Mouse (Mus musculus): Measurements from ENCODE around the gene Prep. TPM values are rescaled to one million over a fixed set of nuclear protein-coding genes. Genes with fewer than 3 reads are reported as not detected.

The Prep gene
- polyA plus RNA-seq, 1 experiment = 2.1 TPM

DNA sequence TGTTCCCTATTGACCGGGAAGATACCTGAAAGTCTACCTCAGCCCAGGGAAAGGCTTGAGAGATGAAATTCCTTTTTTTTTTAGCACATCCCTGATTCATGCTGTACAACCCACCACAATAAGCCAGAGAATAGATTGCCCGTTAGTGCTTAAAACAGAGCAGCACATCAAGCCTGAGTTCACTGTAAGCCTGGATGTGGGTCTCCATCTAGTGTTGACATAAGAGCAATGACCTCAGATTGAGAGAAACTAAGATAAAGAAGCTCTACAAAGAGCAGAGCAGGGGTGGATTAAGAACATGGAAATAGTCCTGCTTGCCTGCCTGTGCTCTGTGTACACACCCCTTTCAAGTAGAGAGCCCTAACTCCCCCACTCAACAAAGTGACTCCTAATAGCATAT is 118.5 kb downstream of the Prep start:
- Histone ChIP-seq H3K27me3 (ENCODE audit: control insufficient read depth, insufficient read depth, low read length) (no peaks in the 10 kb centered on the region), H3K4me3 (ENCODE audit: control insufficient read depth, low read depth, low read length) (no peak overlapping the region), H3K4me1 (ENCODE audit: control insufficient read depth, insufficient read depth, low read length) (no peaks in the 10 kb centered on the region), H3K36me3 (ENCODE audit: control insufficient read depth, insufficient read depth, low read length) (no peaks in the 10 kb centered on the region), H3K27ac (ENCODE audit: control insufficient read depth, insufficient read depth, low read depth, low read length) (no peak overlapping the region)
- no peak for TF ChIP-seq POLR2A (IDR thresholded peaks at IDR 0.05; ENCODE audit: control insufficient read depth, low read depth, low read length)
- TF ChIP-seq CTCF (IDR thresholded peaks at IDR 0.05; ENCODE audit: control insufficient read depth, insufficient read depth, insufficient replicate concordance, low read depth, low read length) = no peak

DNA sequence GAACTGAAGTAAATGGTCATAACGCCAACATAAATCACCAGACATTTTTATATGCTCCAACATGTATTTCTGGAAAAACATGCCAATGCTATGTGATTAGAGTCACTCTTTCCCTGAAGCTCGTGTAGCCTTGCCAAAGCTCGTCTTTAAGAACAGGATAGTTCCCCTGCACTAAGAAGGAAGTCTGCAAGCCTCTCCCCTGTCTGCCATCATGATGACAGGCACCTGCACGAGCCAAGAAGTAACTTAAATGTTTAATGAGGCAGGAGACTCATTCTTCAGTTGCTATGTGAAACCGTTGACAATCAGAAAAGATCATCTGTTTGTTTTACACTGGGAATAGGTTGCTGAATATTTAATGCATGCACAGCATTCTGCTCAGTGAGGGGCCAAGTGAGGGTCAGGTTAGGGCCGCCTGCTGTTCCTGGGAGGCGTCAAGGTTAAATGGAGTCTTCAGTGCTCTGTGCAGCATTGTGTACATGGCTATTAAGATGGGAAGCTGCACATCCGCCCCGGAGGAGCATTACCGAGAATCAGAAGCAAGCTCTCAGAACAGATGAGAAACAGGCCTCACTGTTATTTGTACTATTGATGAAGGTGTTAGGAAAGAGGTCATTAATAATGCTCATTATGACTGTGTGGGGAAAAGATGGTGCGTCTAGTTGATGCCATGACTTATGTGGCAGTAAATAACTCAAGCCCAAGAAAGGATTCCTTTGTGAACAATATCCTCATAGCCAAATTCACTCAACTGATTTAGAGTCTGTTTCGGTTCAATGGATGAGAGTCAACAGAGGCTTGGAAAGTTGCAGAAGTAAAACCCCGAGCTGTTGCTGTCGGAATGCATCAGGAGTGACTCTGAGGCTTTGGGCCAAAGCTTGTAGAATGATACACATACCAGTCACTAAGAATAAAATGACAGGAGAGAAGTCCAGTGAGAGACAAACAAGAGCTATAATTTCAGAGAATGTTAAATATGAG is 126.6 kb downstream of the Prep start:
- no peak for TF ChIP-seq POLR2A (IDR thresholded peaks at IDR 0.05; ENCODE audit: control insufficient read depth, low read depth, low read length)
- TF ChIP-seq CTCF (IDR thresholded peaks at IDR 0.05; ENCODE audit: control insufficient read depth, insufficient read depth, insufficient replicate concordance, low read depth, low read length) = no peak
- no peaks in the 10 kb centered on the region for H3K36me3 ChIP-seq (ENCODE audit: control insufficient read depth, insufficient read depth, low read length)
- H3K4me1 ChIP-seq (ENCODE audit: control insufficient read depth, insufficient read depth, low read length) = no peaks in the 10 kb centered on the region
- no peak overlapping the region for H3K4me3 ChIP-seq (ENCODE audit: control insufficient read depth, low read depth, low read length)
- H3K27me3 ChIP-seq (ENCODE audit: control insufficient read depth, insufficient read depth, low read length) = no peaks in the 10 kb centered on the region
- H3K27ac ChIP-seq (ENCODE audit: control insufficient read depth, insufficient read depth, low read depth, low read length) = no peak overlapping the region

DNA sequence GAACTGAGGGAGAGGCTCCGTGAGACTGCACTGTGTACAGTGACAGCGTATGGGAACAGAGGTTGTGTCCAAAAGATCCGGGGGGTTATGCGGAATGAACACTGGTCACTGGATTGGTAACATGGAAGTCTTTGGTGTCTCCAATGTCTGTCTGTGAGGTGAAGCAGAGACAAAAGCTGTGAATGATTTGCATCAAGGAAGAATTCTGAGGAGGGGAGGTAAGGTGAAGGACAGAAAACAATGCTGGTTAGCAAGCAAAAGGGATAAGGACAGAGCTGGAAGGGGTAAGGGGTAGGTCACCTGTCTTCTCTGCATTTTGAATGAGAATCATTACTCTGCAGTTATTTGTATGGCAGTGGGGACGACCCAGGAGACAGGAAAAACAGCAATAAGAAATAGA is 127.5 kb downstream of the Prep start:
- Histone ChIP-seq H3K36me3 (ENCODE audit: control insufficient read depth, insufficient read depth, low read length) (no peaks in the 10 kb centered on the region), H3K4me3 (ENCODE audit: control insufficient read depth, low read depth, low read length) (no peak overlapping the region), H3K4me1 (ENCODE audit: control insufficient read depth, insufficient read depth, low read length) (no peaks in the 10 kb centered on the region), H3K27ac (ENCODE audit: control insufficient read depth, insufficient read depth, low read depth, low read length) (no peak overlapping the region), H3K27me3 (ENCODE audit: control insufficient read depth, insufficient read depth, low read length) (no peaks in the 10 kb centered on the region)
- TF ChIP-seq POLR2A (IDR thresholded peaks at IDR 0.05; ENCODE audit: control insufficient read depth, low read depth, low read length) (no peak), CTCF (IDR thresholded peaks at IDR 0.05; ENCODE audit: control insufficient read depth, insufficient read depth, insufficient replicate concordance, low read depth, low read length) (no peak)

DNA sequence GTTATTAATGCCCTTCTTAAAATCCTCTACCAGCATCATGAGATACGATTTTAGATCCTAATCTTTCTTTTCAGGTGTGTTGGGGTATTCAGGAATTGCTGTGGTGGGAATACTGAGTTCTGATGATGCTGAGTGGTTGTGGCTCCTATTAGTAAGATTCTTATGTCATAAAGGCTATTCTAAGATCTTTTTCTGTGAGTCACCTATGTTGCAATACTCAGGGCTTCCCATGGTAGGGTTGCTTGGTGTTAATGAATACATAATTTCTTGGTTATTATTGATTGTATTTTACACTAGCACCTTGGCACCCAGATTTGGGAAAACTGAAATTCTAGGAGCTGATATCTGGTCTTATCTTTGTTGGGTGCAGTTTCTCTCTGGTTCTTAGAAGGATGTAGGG is 137.6 kb downstream of the Prep start:
- H3K4me3 ChIP-seq (ENCODE audit: control insufficient read depth, low read depth, low read length) = no peak overlapping the region
- H3K27me3 ChIP-seq (ENCODE audit: control insufficient read depth, insufficient read depth, low read length) = no peaks in the 10 kb centered on the region
- TF ChIP-seq POLR2A (IDR thresholded peaks at IDR 0.05; ENCODE audit: control insufficient read depth, low read depth, low read length) (no peak), CTCF (IDR thresholded peaks at IDR 0.05; ENCODE audit: control insufficient read depth, insufficient read depth, insufficient replicate concordance, low read depth, low read length) (no peak)
- H3K36me3 ChIP-seq (ENCODE audit: control insufficient read depth, insufficient read depth, low read length) = no peaks in the 10 kb centered on the region
- H3K27ac ChIP-seq (ENCODE audit: control insufficient read depth, insufficient read depth, low read depth, low read length) = no peak overlapping the region
- H3K4me1 ChIP-seq (ENCODE audit: control insufficient read depth, insufficient read depth, low read length) = no peaks in the 10 kb centered on the region

DNA sequence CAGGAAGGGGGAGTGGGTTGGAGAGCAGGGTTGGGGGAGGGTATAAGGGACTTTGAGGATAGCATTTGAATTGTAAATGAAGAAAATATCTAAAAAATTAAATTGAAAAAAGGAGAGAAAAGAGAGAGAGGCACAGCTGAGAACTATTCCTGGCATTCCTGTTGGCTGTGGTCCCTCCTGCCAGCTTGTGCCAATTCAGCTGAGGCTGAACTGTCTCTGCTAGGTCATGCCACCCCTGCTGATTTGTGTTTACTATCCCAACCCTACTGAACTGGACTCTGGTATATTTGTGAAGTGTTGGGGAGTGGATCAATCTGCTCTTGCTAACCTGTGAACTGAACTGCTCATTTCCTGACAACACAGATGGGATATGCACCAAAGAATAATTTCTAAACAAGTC is 143.2 kb downstream of the Prep start:
- no peaks in the 10 kb centered on the region for H3K4me1 ChIP-seq (ENCODE audit: control insufficient read depth, insufficient read depth, low read length)
- H3K27me3 ChIP-seq (ENCODE audit: control insufficient read depth, insufficient read depth, low read length) = no peaks in the 10 kb centered on the region
- H3K36me3 ChIP-seq (ENCODE audit: control insufficient read depth, insufficient read depth, low read length) = no peaks in the 10 kb centered on the region
- TF ChIP-seq CTCF (IDR thresholded peaks at IDR 0.05; ENCODE audit: control insufficient read depth, insufficient read depth, insufficient replicate concordance, low read depth, low read length) = no peak
- TF ChIP-seq POLR2A (IDR thresholded peaks at IDR 0.05; ENCODE audit: control insufficient read depth, low read depth, low read length) = no peak
- H3K27ac ChIP-seq (ENCODE audit: control insufficient read depth, insufficient read depth, low read depth, low read length) = no peak overlapping the region
- no peak overlapping the region for H3K4me3 ChIP-seq (ENCODE audit: control insufficient read depth, low read depth, low read length)

DNA sequence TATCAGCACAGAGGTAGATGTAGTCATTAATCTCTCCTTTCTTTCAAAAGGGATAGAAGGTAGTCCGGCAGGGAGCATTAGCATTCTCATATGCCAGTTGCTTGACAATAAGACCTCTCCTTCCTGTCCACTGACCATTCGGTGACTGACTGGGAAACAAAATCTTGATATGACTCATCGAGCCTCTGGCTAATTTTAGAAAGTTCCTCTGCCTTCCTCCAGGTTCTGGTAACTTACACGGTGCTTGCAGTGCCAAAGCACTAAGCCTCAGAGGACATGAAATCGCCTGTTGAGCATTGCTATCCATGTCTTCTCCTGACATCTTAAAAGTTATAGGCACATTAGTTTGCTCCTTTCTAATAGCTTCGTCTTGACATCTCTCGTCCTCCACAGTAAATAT is 149.7 kb downstream of the Prep start:
- H3K4me1 ChIP-seq (ENCODE audit: control insufficient read depth, insufficient read depth, low read length) = no peaks in the 10 kb centered on the region
- no peak overlapping the region for H3K27ac ChIP-seq (ENCODE audit: control insufficient read depth, insufficient read depth, low read depth, low read length)
- no peak overlapping the region for H3K4me3 ChIP-seq (ENCODE audit: control insufficient read depth, low read depth, low read length)
- H3K36me3 ChIP-seq (ENCODE audit: control insufficient read depth, insufficient read depth, low read length) = no peaks in the 10 kb centered on the region
- TF ChIP-seq CTCF (IDR thresholded peaks at IDR 0.05; ENCODE audit: control insufficient read depth, insufficient read depth, insufficient replicate concordance, low read depth, low read length) = no peak
- TF ChIP-seq POLR2A (IDR thresholded peaks at IDR 0.05; ENCODE audit: control insufficient read depth, low read depth, low read length) = no peak
- H3K27me3 ChIP-seq (ENCODE audit: control insufficient read depth, insufficient read depth, low read length) = no peaks in the 10 kb centered on the region

Other genes starting within 250 kb of the Prep start
- 0.05 TPM in 1 of 2 replicates, not detected in the other for gene Popdc3, start 110.9 kb downstream of the Prep start, polyA plus RNA-seq (2012; rRNA removed)

Measured in testis, adult 2 months (tissue).